Mouse (Mus musculus) urinary bladder, adult 18-20 months (tissue): ENCODE data around the gene 1810009J06Rik.
"Not testable (repeated sequence)": the region's sequence is repeated elsewhere in the genome, so short reads cannot be mapped to it uniquely, and the experiment has no call there.

Experiments used
- DNase-seq, 2 experiments: peaks; one replicate each; pipeline ENCODE4 v3.0.0; 2022; ENCODE audit warnings: low spot score in 2 of 2, mixed read lengths in 2 of 2

Gene 1810009J06Rik

DNA sequence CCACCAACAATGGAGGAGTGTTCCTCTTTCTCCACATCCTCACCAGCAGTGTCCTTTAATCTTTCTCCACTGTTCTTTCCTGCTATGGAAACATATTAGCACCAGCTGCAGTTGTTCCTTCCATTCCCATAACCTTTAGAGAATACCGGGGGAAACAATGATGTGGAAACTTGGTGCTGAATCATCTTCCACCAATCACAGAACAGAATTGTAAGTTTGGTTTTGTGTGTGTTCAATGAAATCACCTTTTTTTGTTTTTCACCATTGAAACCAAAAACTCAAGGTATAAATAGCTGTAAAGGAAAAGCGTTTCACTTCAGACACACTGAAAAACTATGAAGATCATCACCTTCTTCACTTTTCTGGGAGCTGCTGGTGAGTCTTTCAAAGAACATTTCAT lies at the start of gene 1810009J06Rik:
Gene 1810009J06Rik (plus strand): TSS at position 301 of the 400 bp plus-strand sequence.
- not testable (repeated sequence) for DNase-seq

DNA sequence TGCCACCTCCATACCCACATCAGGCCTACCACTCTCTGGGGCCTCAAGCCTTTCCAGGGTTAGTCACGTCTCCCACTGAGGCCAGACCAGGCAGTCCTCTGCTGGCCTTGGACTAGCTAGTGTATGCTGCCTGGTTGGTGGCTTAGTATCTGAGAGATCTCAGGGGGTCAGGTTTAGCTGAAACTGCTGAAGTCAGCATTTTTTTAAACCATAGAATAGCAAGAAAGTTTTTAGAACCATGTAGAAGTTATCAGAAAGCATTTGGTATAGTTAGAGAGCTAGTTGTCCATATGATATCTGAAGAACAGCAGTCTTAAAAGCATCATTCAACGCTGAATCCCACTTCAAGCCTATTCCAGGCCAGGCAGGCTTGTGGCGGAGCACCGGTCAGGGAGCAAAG lies 44.6 kb upstream of the 1810009J06Rik start:
- no peak for DNase-seq

DNA sequence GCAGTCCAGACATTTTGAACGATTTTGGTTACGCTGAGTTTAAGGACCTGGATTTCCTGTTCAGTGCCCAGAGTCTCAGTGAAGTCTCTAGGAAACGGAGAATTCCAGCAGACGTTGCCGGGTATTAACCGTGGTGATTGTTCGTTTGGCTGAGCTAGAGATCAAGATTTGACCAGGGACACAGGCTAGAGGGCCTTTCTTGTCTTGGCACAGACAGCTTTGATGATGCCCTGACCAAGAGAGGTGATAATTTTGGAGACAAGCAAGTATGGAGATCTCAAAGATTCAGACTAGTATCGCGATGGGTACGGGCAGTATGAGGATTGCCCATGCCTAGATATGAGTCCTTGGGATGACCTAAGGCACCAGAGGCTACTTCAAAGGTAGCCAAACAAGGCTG lies 24.1 kb upstream of the 1810009J06Rik start, which contains the start of gene 1700074P13Rik:
Gene 1700074P13Rik (minus strand): TSS at position 101 of the 400 bp plus-strand sequence.
- no peak for DNase-seq

DNA sequence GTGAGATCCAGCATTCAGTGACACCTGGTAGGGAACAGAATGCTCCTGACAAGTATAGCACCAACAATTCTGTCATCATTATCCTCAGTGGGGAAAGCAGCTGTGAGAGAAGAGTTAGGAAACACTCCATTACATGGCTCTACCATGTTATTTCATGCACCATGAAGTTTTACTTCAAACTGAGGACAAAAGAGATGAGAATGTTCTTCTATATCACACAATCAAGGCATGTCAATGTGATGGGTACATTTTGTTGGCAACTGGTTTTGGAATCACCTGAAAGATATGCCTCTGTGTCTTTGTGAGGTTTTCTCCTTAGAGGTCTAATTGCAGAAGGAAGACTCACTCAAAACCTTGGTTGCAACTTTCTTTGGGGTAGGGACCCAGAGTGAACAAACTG lies 12.8 kb upstream of the 1810009J06Rik start, which contains the start of gene Gm4744:
Gene Gm4744 (minus strand): TSS at position 101 of the 400 bp plus-strand sequence.
- DNase-seq, result no peak

DNA sequence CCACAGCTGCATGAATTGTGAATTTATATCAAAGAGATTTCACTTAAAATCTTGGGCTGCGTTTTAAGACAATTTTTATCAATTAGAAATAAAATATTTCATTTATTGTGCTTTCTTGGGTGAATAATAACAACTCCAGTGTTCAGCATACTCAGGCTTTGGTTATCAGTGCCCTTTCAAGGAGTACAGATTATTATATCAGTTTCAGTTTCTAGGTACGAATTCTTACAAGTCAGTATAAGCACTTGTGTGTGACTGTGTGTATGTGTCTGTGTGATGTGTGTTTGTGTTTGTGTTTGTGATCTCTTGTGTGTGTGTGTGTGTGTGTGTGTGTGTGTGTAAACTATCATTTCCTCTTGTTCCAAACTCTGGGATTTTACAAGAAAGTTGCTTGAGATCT lies 10.8 kb upstream of the 1810009J06Rik start:
- no peak for DNase-seq

DNA sequence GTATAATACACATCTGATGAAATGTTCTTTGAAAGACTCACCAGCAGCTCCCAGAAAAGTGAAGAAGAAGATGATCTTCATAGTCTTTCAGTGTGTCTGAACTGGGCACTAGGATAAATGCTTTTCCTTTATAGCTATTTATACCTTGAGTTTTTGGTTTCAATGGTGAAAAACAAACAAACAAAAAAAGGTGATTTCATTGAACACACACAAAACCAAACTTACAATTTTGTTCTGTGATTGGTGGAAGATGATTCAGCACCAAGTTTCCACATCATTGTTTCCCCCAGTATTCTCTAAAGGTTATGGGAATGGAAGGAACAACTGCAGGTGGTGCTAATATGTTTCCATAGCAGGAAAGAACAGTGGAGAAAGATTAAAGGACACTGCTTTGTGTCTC lies 34.8 kb downstream of the 1810009J06Rik start, which contains the start of gene Gm2663:
Gene Gm2663 (minus strand): TSS at position 101 of the 400 bp plus-strand sequence.
- DNase-seq, result not testable (repeated sequence)

DNA sequence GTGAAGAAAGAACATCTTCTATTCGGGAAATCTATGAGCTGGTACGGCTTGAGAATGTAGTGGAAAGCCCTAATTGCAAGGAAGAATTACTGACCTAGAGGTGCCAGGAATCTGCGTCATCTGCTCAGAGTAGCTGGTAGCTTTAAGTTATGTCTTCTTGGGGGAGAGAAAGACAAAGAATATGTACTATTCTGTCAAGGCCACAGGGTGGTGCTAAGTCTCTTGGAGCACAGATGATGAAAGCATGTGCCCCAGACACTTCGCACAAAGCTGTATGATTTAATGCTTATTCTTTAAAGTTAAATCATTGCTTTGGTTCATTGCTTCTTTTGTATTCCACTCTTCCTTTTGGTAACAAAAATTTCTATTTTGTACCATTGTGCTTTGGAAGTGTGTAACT lies 50.5 kb downstream of the 1810009J06Rik start:
- no peak for DNase-seq
